Mouse (Mus musculus): Measurements from ENCODE around the gene Mafb. TPM values are rescaled to one million over a fixed set of nuclear protein-coding genes. Genes with fewer than 3 reads are reported as not detected.

Mafb gene
- polyA plus RNA-seq, 1 experiment from 2014 or later: 23.2 TPM

Other genes starting within 250 kb of the Mafb start
- gene Gm826, start 32.9 kb downstream of the Mafb start, polyA plus RNA-seq (2015; fragmentation: Nextera tagmentation; extraction: Ambion mirVana): not detected in 2 replicates

All from hindbrain, embryonic 13.5 days (tissue).